Mouse (Mus musculus) intestine, postnatal 0 days (tissue): ENCODE measurements around the gene Ipo7. TPM values are rescaled to one million over a fixed set of nuclear protein-coding genes. Genes with fewer than 3 reads are reported as not detected.
A peak's percentile ranks its signal among the peaks of the same experiment; 100 is the strongest.

Source experiments
- ATAC-seq: fragments of 200-750 bp; cut with Nextera tagmentation; 2 replicates; pipeline ENCODE4 v1.8.0; 2017; ENCODE audit warnings: mild to moderate bottlenecking, moderate TSS enrichment, moderate library complexity
- H3K27ac ChIP-seq: fragments of 300-500 bp; sonication (generic); 2 replicates; pipeline ENCODE4 v1.5.1; 2014; ENCODE audit warnings: mild to moderate bottlenecking, low read depth, low read length, moderate library complexity
- H3K27me3 ChIP-seq: fragments of 300-500 bp; sonication (generic); replicated peaks from 2 replicates; pipeline ENCODE4 v1.6.1; 2014; ENCODE audit warnings: low read length, mixed read lengths; ENCODE audit not compliant: control insufficient read depth, insufficient read depth
- H3K36me3 ChIP-seq: fragments of 300-500 bp; sonication (generic); 2 replicates; pipeline ENCODE4 v1.6.1; 2014; ENCODE audit warnings: mild to moderate bottlenecking, moderate library complexity; ENCODE audit not compliant: control insufficient read depth, insufficient read depth
- H3K4me1 ChIP-seq: fragments of 300-500 bp; sonication (generic); replicated peaks from 2 replicates; pipeline ENCODE4 v1.6.1; 2014; ENCODE audit warnings: antibody characterized with exemption, low read length, mixed read lengths; ENCODE audit not compliant: control insufficient read depth, insufficient read depth
- H3K4me2 ChIP-seq: fragments of 300-500 bp; sonication (generic); replicated peaks from 2 replicates; pipeline ENCODE4 v1.6.1; 2014; ENCODE audit warnings: low read depth, mild to moderate bottlenecking, moderate library complexity
- H3K4me3 ChIP-seq: fragments of 300-500 bp; sonication (generic); 2 replicates; pipeline ENCODE4 v1.5.1; 2014; ENCODE audit warnings: low read depth, low read length
- H3K9ac ChIP-seq: fragments of 300-500 bp; sonication (generic); 2 replicates; pipeline ENCODE4 v1.6.1; 2014; ENCODE audit warnings: mild to moderate bottlenecking, low read depth, low read length
- H3K9me3 ChIP-seq: fragments of 300-500 bp; sonication (generic); 2 replicates; pipeline ENCODE4 v1.6.1; 2016; ENCODE audit warnings: mixed run types; ENCODE audit not compliant: control insufficient read depth
- CTCF ChIP-seq: sonication (generic); IDR thresholded peaks from 2 replicates; pipeline ENCODE4 v1.5.1; 2016; ENCODE audit warnings: low read depth, mild to moderate bottlenecking, control low read depth, antibody characterized with exemption, moderate library complexity
- WGBS: fragments of 180-500 bp; shearing (Covaris S2); extraction: QIAGEN DNeasy Blood & Tissue Kit; methylation state at CpG from one replicate; pipeline ENCODE4 v1.1.7; 2014; 5-methylcytosine and 5-hydroxymethylcytosine counted together
- polyA plus RNA-seq: library from polyadenylated mRNA; unstranded; fragments of >200 nt; fragmentation: Nextera tagmentation; extraction: Ambion mirVana; gene quantifications from 2 replicates; pipeline ENCODE4 v1.2.1, GENCODE M21; 2015

The Ipo7 gene
- polyA plus RNA-seq, 1 experiment from 2014 or later = 12.4 TPM

DNA sequence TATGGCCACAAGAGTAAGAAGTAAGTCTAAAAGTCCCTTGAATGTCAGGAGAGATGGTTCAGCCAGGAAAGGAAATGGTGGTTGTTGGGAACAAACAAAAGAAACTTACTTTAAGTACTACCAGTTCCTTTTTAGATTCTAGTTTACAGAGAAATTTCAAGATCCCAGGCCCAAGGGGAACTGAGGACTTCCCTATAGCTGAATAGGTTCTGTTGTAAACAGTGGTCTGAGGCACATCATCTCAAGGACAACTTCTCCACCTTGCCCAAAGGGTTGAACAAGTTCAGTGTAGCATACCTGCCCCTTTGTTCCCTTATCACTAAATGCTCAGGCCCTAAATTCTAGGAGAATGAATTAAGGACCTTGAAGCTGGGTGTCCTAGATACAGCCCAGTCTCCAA lies 16.0 kb upstream of the Ipo7 start:
- H3K4me2 ChIP-seq = no peak overlapping the region
- no peaks in the 10 kb centered on the region for H3K27me3 ChIP-seq
- H3K4me1 ChIP-seq = no peaks in the 10 kb centered on the region
- no peaks in the 10 kb centered on the region for H3K36me3 ChIP-seq
- ATAC-seq = no peak
- H3K9ac ChIP-seq = no peak overlapping the region
- H3K4me3 ChIP-seq = no peak overlapping the region
- H3K27ac ChIP-seq = no peak overlapping the region
- no peak for TF ChIP-seq CTCF
- H3K9me3 ChIP-seq = no peaks in the 10 kb centered on the region

DNA sequence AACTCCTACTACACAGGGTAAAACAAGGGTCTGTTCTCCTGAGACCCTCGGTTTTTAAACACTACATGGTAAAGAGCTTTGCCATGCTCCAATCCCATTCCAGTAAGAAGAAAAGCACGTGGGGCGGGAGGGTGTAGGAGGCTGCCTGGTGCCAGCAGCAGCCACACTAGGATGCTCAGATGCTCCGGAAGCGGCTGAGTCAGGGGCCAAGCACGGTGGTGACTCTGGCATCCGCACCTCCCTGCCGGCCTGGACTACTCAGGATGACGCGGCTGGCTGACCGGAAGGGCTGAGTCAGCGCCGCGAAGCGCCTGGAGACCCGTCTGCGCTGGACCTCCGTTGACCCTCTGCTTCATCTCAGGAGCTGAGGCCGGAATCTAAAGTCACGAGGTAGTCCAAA lies 15.1 kb upstream of the Ipo7 start:
- WGBS = 23% methylated on average over 20 of the region's 20 CpGs
- no peak overlapping the region for H3K9ac ChIP-seq

DNA sequence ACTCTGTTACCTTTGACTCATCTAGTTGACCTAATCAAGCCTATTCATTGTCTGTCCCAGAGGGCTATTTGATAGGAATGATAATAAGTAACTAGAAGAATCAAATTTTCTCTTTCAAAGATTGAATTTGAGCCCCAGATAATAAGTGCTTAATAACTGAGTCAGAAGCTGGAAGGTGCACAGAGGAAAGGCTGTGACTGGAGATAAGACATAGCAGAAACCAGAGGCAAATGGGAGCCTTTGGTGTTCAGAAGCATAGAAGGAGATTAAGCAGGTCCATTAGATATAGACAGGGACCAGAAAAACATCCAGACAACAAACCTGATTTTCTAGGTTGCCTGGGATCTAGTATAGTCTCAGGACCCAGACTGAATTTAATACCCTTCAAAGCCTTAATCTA lies 12.1 kb upstream of the Ipo7 start:
- no peaks in the 10 kb centered on the region for H3K9me3 ChIP-seq
- H3K4me2 ChIP-seq = no peak overlapping the region
- no peak for TF ChIP-seq CTCF
- no peak overlapping the region for H3K27ac ChIP-seq
- H3K4me3 ChIP-seq = no peak overlapping the region
- H3K4me1 ChIP-seq = no peaks in the 10 kb centered on the region
- H3K9ac ChIP-seq = no peak overlapping the region
- no peaks in the 10 kb centered on the region for H3K27me3 ChIP-seq
- no peak for ATAC-seq
- H3K36me3 ChIP-seq = no peaks in the 10 kb centered on the region

More for the DNA sequence above, 15.1 kb upstream of the Ipo7 start:
- Histone ChIP-seq H3K27me3 (no peaks in the 10 kb centered on the region), H3K4me1 (no peaks in the 10 kb centered on the region), H3K36me3 (no peaks in the 10 kb centered on the region), H3K9me3 (no peaks in the 10 kb centered on the region), H3K4me2 (peak overlapping the region; percentile 21), H3K4me3 (no peak overlapping the region), H3K27ac (no peak overlapping the region)
- no peak for TF ChIP-seq CTCF
- peak; percentile 65 for ATAC-seq

DNA sequence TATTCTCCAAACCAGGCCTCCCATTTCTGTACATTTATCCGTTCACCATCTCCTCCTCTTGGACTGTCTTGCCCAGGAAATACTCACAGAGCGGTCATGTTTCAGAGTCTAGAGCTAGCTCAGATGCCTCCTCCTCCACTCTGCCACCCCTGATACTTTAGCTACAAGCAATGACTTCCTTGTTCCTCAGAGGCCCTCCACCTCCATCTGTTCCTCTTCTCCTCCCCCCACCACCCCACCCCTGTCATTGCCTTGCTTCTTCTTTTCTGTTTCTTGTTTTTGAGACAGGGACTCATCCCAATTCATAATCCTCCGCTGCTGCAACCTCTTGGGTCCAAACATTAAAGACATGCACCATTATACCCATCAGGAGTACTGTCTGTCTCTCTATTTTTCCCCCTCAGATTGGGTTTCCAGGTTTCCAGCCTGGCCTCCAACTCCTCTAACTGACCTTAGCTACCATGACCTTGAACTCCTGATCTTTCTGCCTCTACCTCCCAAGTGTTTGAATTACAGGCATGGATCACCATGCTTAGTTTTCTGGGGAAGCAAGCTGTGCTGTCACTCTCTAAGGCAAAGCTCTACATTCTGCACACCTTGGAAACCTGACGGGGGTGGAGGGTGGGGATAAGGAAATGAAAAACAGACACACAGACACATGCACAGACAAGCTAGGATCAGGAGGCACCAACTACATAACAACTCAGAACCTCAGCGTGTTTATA lies 11.4 kb upstream of the Ipo7 start:
- H3K4me2 ChIP-seq = no peak overlapping the region
- no peak overlapping the region for H3K4me3 ChIP-seq
- H3K4me1 ChIP-seq = no peaks in the 10 kb centered on the region
- no peaks in the 10 kb centered on the region for H3K36me3 ChIP-seq
- WGBS = 81% methylated on average over 5 of the region's 5 CpGs
- H3K9ac ChIP-seq = no peak overlapping the region
- no peak for TF ChIP-seq CTCF
- no peaks in the 10 kb centered on the region for H3K9me3 ChIP-seq
- ATAC-seq = no peak
- H3K27ac ChIP-seq = no peak overlapping the region
- no peaks in the 10 kb centered on the region for H3K27me3 ChIP-seq

DNA sequence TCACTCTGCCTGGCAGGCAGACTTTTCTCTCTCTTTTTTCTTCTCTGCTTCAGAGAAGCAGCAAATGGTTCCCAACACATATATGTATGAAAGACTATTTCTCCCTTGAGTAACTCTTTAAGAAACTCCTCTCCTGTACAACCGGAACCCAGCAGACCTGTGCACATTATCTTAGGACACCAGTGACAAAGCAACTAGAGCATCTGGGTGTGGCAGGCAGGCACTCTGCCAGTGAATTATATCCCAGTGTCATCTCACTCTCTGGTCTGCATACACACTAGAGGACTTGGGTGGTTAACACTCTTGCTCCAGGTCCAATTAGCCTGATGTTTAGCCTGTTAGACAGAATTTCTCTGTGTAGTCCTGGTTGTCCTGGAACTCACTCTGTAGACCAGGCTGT lies 9.6 kb upstream of the Ipo7 start:
- Histone ChIP-seq H3K27ac (no peak overlapping the region), H3K27me3 (no peaks in the 10 kb centered on the region), H3K4me1 (no peaks in the 10 kb centered on the region), H3K9me3 (no peaks in the 10 kb centered on the region), H3K4me3 (no peak overlapping the region), H3K9ac (no peak overlapping the region), H3K36me3 (no peaks in the 10 kb centered on the region), H3K4me2 (no peak overlapping the region)
- WGBS = 92% methylated on average over 1 of the region's 1 CpGs
- ATAC-seq = no peak
- TF ChIP-seq CTCF = no peak

DNA sequence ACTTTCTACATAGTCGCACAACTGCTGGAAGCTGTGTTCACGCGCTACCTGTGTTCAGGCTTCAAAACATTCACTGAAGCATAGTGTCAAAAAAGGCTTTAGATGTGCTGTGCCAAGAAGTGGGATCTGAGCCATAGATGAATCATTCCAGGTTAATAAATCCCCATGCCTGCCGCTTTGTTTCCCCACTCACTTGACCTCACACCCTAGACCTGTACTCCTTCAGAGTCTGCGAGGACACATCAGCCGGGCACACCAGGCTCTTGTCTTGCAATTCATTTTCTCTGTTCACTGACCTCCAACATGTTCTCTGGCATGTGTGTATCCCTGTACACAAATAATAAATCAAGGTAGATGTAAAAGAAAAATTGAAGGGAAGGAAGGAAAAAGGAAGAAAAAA lies 9.0 kb upstream of the Ipo7 start:
- no peaks in the 10 kb centered on the region for H3K36me3 ChIP-seq
- H3K4me1 ChIP-seq = no peaks in the 10 kb centered on the region
- no peak for TF ChIP-seq CTCF
- H3K27ac ChIP-seq = no peak overlapping the region
- H3K9me3 ChIP-seq = no peaks in the 10 kb centered on the region
- H3K9ac ChIP-seq = no peak overlapping the region
- ATAC-seq = no peak
- no peak overlapping the region for H3K4me2 ChIP-seq
- H3K4me3 ChIP-seq = no peak overlapping the region
- 86% methylated on average over 6 of the region's 6 CpGs for WGBS
- H3K27me3 ChIP-seq = no peaks in the 10 kb centered on the region

DNA sequence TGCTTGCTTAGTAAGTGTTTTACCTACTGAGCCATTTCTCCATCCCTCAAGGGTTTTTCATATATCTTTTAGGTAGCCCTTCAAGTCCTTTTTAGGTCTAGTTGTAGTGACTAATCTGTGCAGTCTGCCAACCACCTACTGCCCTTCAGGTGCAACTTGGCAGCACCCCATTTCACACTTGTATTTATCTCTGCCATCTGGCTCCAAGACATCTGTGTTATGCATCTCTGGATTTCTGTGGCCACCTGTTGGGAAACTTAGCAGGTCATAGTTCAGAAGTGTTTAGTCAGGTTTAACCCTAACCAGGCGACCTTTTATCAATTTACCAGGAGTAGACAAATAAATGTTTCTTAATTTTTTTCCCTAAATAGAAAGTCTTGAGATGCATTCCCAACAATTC lies 6.7 kb upstream of the Ipo7 start:
- TF ChIP-seq CTCF = no peak
- 54% methylated on average over 1 of the region's 1 CpGs for WGBS
- H3K4me2 ChIP-seq = no peak overlapping the region
- H3K4me3 ChIP-seq = no peak overlapping the region
- H3K27me3 ChIP-seq = no peaks in the 10 kb centered on the region
- no peaks in the 10 kb centered on the region for H3K9me3 ChIP-seq
- H3K27ac ChIP-seq = no peak overlapping the region
- no peak for ATAC-seq
- no peaks in the 10 kb centered on the region for H3K4me1 ChIP-seq
- no peaks in the 10 kb centered on the region for H3K36me3 ChIP-seq
- H3K9ac ChIP-seq = no peak overlapping the region
